Mouse (Mus musculus) embryonic facial prominence, embryonic 11.5 days (tissue): ENCODE results near the gene Atxn10. TPM values are rescaled to one million over a fixed set of nuclear protein-coding genes. Genes with fewer than 3 reads are reported as not detected.
A peak's percentile ranks its signal among the peaks of the same experiment; 100 is the strongest.

Source experiments
- ATAC-seq: fragments of 200-750 bp; cut with Nextera tagmentation; replicated peaks from 2 replicates; pipeline ENCODE4 v1.8.0; 2017; ENCODE audit warnings: low read depth; ENCODE audit not compliant: insufficient number of reproducible peaks, low FRiP score, low TSS enrichment
- DNase-seq: peaks from one replicate; pipeline ENCODE4 v3.0.0-alpha.2; 2015; ENCODE audit warnings: low spot score
- H3K27ac ChIP-seq: fragments of 300-500 bp; sonication (generic); replicated peaks from 2 replicates; pipeline ENCODE4 v1.5.1; 2014; ENCODE audit warnings: mild to moderate bottlenecking, low read depth, low read length, control low read depth
- H3K27me3 ChIP-seq: fragments of 300-500 bp; sonication (generic); 2 replicates; pipeline ENCODE4 v1.6.1; 2014; ENCODE audit warnings: mild to moderate bottlenecking, low read length, moderate library complexity, mixed read lengths; ENCODE audit not compliant: control insufficient read depth, insufficient read depth
- H3K36me3 ChIP-seq: fragments of 300-500 bp; sonication (generic); replicated peaks from 2 replicates; pipeline ENCODE4 v1.6.1; 2014; ENCODE audit warnings: low read depth, mild to moderate bottlenecking, low read length, moderate library complexity, mixed read lengths; ENCODE audit not compliant: control insufficient read depth, insufficient read depth
- H3K4me1 ChIP-seq: fragments of 300-500 bp; sonication (generic); 2 replicates; pipeline ENCODE4 v1.6.1; 2014; ENCODE audit warnings: low read length, mixed read lengths; ENCODE audit not compliant: control insufficient read depth, insufficient read depth
- H3K4me2 ChIP-seq: fragments of 300-500 bp; sonication (generic); 2 replicates; pipeline ENCODE4 v1.6.1; 2014; ENCODE audit warnings: low read depth, mild to moderate bottlenecking, control low read depth, low read length, moderate library complexity
- H3K4me3 ChIP-seq: fragments of 300-500 bp; sonication (generic); 2 replicates; pipeline ENCODE4 v1.5.1; 2014; ENCODE audit warnings: low read depth, low read length, control low read depth
- H3K9ac ChIP-seq: fragments of 300-500 bp; sonication (generic); replicated peaks from 2 replicates; pipeline ENCODE4 v1.6.1; 2014; ENCODE audit warnings: mild to moderate bottlenecking, control low read depth, low read length
- H3K9me3 ChIP-seq: fragments of 300-500 bp; sonication (generic); replicated peaks from 2 replicates; pipeline ENCODE4 v1.6.1; 2016; ENCODE audit warnings: mild to moderate bottlenecking, low read length, inconsistent platforms, mixed read lengths; ENCODE audit not compliant: control insufficient read depth
- WGBS: fragments of 180-500 bp; shearing (Covaris S2); extraction: QIAGEN DNeasy Blood & Tissue Kit; methylation state at CpG from one replicate; pipeline ENCODE4 v1.1.7; 2014; 5-methylcytosine and 5-hydroxymethylcytosine counted together
- polyA plus RNA-seq: library from polyadenylated mRNA; unstranded; fragments of >200 nt; fragmentation: Nextera tagmentation; extraction: Ambion mirVana; gene quantifications from 2 replicates; pipeline ENCODE4 v1.2.1, GENCODE M21; 2014

The Atxn10 gene
- polyA plus RNA-seq, 1 experiment from 2014 or later = 378 TPM

- H3K4me2 ChIP-seq = peak overlapping the region; percentile 64
- H3K4me3 ChIP-seq = peak overlapping the region; percentile 87
- no peaks in the 10 kb centered on the region for H3K36me3 ChIP-seq
- no peak for ATAC-seq
- H3K9me3 ChIP-seq = no peaks in the 10 kb centered on the region
- H3K27ac ChIP-seq = no peak overlapping the region
- H3K27me3 ChIP-seq = no peaks in the 10 kb centered on the region
- DNase-seq = no peak
- H3K9ac ChIP-seq = peak overlapping the region; percentile 87
- 58% methylated on average over 9 of the region's 9 CpGs for WGBS
- H3K4me1 ChIP-seq = no peaks in the 10 kb centered on the region
Measured at GRCm38 (mm10) chr15:85337219-85337618, 1.2 kb downstream of the Atxn10 start.

DNA sequence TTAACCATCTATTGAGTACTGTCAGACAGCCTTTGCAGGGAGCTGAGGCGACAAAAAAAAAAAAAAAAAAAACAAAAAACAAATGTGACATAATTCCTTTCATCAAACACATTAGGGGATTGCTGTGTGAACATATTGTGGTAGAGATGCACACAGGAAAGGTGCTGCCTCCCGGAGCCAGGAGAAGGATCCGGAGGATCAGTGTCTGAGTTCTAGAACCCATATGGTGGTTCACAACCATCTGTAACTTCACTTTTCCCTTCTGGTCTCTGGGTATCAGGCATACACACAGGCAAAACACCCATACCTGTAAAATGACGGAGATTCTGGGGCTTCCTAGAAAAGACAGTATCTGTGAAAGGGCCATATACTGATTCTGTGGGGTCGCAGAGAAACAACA lies 1.9 kb downstream of the Atxn10 start:
- H3K36me3 ChIP-seq = no peaks in the 10 kb centered on the region

GRCm38 (mm10) chr15:85342246-85342645 lies 6.2 kb downstream of the Atxn10 start:
- no peaks in the 10 kb centered on the region for H3K4me1 ChIP-seq
- no peak overlapping the region for H3K27ac ChIP-seq
- H3K9me3 ChIP-seq = no peaks in the 10 kb centered on the region
- no peak overlapping the region for H3K4me2 ChIP-seq
- no peak overlapping the region for H3K4me3 ChIP-seq
- H3K9ac ChIP-seq = no peak overlapping the region
- 94% methylated on average over 2 of the region's 2 CpGs for WGBS
- ATAC-seq (no peak), DNase-seq (no peak)
- no peaks in the 10 kb centered on the region for H3K27me3 ChIP-seq
- no peaks in the 10 kb centered on the region for H3K36me3 ChIP-seq

More for the DNA sequence above, 1.9 kb downstream of the Atxn10 start:
- DNase-seq (no peak), ATAC-seq (no peak)
- no peaks in the 10 kb centered on the region for H3K9me3 ChIP-seq
- WGBS = 94% methylated on average over 5 of the region's 5 CpGs
- no peak overlapping the region for H3K4me3 ChIP-seq
- no peaks in the 10 kb centered on the region for H3K4me1 ChIP-seq
- no peak overlapping the region for H3K9ac ChIP-seq
- no peak overlapping the region for H3K27ac ChIP-seq
- H3K4me2 ChIP-seq = no peak overlapping the region
- H3K27me3 ChIP-seq = no peaks in the 10 kb centered on the region

DNA sequence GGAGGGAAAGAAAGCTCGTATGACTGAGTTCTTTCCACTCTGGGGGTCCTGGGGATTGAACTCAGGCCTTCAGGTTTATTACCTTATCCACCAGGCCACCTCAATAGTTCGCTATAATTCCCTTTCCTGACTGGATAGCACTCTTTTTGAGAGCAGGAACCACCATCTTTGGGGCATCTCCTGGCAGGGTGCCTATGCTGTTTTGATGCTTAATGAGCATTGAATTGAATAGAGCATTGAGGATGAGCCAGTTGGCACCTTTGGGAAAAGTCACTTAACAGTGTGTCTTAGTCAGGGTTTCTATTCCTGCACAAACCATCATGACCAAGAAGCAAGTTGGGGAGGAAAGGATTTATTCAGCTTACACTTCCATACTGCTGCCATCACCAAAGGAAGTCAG lies 8.6 kb downstream of the Atxn10 start:
- Histone ChIP-seq H3K4me3 (no peak overlapping the region), H3K9ac (no peak overlapping the region), H3K4me2 (no peak overlapping the region), H3K27me3 (no peaks in the 10 kb centered on the region), H3K9me3 (no peaks in the 10 kb centered on the region), H3K27ac (no peak overlapping the region), H3K36me3 (no peaks in the 10 kb centered on the region), H3K4me1 (no peaks in the 10 kb centered on the region)
- 79% methylated on average over 2 of the region's 2 CpGs for WGBS
- no peak for DNase-seq
- no peak for ATAC-seq

DNA sequence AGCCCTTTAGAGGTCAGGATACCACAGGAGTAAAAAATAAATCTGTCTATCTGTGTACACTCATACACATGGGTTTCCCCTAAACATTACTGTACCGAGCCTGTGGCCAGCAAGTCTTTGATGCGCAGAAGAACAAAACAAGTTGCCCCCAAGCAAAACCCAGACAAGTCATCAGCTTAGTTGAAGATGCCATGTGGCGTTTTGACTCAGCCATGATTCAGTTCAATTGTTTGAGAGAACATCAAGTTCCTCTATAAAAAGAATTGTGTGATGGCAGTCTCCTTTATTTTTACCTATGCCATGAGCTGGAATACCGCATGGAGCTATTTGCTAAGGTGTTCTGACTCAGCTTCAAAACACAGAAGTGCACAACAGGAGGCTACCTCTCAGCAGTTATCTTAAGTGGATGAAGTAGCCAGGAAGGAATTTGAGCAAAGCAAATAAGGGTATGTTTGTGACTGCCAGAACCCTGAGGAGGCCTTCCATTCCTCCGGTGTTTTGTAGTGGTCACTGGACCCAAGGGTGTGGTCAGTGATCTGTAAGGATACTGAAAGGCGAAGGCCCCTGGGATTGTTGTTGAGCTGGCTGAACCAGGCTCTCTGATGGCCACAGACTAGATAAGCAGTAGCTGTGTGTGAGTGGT lies 11.1 kb downstream of the Atxn10 start:
- H3K27ac ChIP-seq = no peak overlapping the region
- no peak overlapping the region for H3K4me2 ChIP-seq
- no peaks in the 10 kb centered on the region for H3K9me3 ChIP-seq
- WGBS = 85% methylated on average over 6 of the region's 6 CpGs
- H3K4me1 ChIP-seq = no peaks in the 10 kb centered on the region
- H3K9ac ChIP-seq = no peak overlapping the region
- no peaks in the 10 kb centered on the region for H3K27me3 ChIP-seq
- no peaks in the 10 kb centered on the region for H3K36me3 ChIP-seq
- no peak for DNase-seq
- no peak overlapping the region for H3K4me3 ChIP-seq
- ATAC-seq = no peak

DNA sequence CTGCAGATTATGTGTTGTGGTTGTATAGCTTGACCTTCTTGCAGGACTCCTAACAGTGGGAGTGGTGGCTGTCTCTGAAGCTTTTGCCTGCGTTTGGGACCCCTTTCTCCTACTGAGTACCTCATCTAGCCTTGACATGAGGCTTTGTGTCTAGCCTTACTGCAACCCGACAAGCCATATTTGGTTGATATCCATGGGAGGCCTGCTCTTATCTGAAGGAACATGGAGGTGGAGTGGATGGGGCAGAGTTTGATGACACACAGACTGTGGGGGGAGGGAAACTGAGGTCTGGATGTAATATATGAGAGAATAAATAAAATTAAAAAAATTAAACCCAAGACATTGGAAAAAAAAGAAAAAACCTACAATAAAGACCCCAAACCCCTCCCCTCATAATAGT lies 14.1 kb downstream of the Atxn10 start:
- ATAC-seq = no peak
- H3K4me2 ChIP-seq = no peak overlapping the region
- WGBS = 90% methylated on average over 2 of the region's 2 CpGs

DNA sequence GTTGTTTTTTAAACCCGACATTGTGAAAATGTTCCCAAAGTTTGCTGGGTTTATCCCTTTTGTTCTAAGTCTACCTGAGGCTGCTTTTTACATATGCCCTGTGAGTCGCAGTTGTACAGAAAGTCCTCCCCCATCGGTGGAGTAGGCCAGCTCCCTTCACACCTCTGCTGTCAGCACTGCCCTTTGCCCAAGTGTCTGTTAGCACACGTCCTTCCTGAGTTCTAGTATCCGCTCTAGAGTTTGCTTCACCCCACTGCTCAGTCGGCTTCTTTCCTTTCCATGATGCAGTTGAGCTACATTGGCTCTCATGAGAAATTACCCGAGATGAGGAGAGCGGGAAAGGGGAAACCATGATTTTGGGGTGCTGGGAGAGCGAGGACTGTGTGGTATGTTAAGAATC lies 18.0 kb downstream of the Atxn10 start:
- H3K36me3 ChIP-seq = no peaks in the 10 kb centered on the region
- no peak overlapping the region for H3K9ac ChIP-seq
- H3K4me3 ChIP-seq = no peak overlapping the region
- DNase-seq (no peak), ATAC-seq (no peak)
- 88% methylated on average over 9 of the region's 9 CpGs for WGBS
- H3K4me2 ChIP-seq = no peak overlapping the region
- no peaks in the 10 kb centered on the region for H3K27me3 ChIP-seq
- H3K4me1 ChIP-seq = no peaks in the 10 kb centered on the region
- H3K27ac ChIP-seq = no peak overlapping the region
- no peaks in the 10 kb centered on the region for H3K9me3 ChIP-seq

More for the DNA sequence above, 14.1 kb downstream of the Atxn10 start:
- Histone ChIP-seq H3K4me1 (no peaks in the 10 kb centered on the region), H3K9ac (no peak overlapping the region), H3K4me3 (no peak overlapping the region), H3K36me3 (no peaks in the 10 kb centered on the region), H3K27me3 (no peaks in the 10 kb centered on the region), H3K9me3 (no peaks in the 10 kb centered on the region), H3K27ac (no peak overlapping the region)
- DNase-seq = no peak

GRCm38 (mm10) chr15:85356112-85356511 lies 20.1 kb downstream of the Atxn10 start:
- WGBS = 76% methylated on average over 6 of the region's 6 CpGs
- H3K27me3 ChIP-seq = no peaks in the 10 kb centered on the region
- no peak overlapping the region for H3K4me3 ChIP-seq
- ATAC-seq = no peak
- H3K9ac ChIP-seq = no peak overlapping the region
- no peak overlapping the region for H3K4me2 ChIP-seq
- peaks cover 4% of the 10 kb centered on the region; the same call in 1 of the 2 replicates for H3K36me3 ChIP-seq
- no peak for DNase-seq
- H3K9me3 ChIP-seq = no peaks in the 10 kb centered on the region
- no peaks in the 10 kb centered on the region for H3K4me1 ChIP-seq
- H3K27ac ChIP-seq = no peak overlapping the region
